Mouse (Mus musculus) liver, adult 2 months (tissue): ENCODE results near the gene Zfp11.

Source experiments
- CTCF ChIP-seq: fragments of 200-500 bp; IDR thresholded peaks from 2 replicates; pipeline ENCODE4 v1.5.1; 2011; ENCODE audit warnings: low read depth, low read length, control low read depth
- POLR2A ChIP-seq: fragments of 200-500 bp; IDR thresholded peaks from 2 replicates; pipeline ENCODE4 v1.6.1; 2011; ENCODE audit warnings: low read length, control low read depth; ENCODE audit not compliant: insufficient read depth; ENCODE audit errors: extremely low read depth

GRCm38 (mm10) chr5:129657016-129657415 lies 12.9 kb downstream of the Zfp11 start:
- TF ChIP-seq CTCF (no peak), POLR2A (no peak)
